Mouse (Mus musculus) monocyte, adult 5-6 weeks (primary cell): ENCODE data around the gene Mxra8. TPM values are rescaled to one million over a fixed set of nuclear protein-coding genes. Genes with fewer than 3 reads are reported as not detected.

ENCODE experiments used
- ATAC-seq: fragments of 153-309, 156-312 bp; replicated peaks from 2 replicates; pipeline ENCODE4 v1.8.0; 2017; ENCODE audit warnings: mild to moderate bottlenecking; ENCODE audit not compliant: low TSS enrichment, insufficient number of reproducible peaks, severe bottlenecking, poor library complexity, low FRiP score
- total RNA-seq: library from RNA; stranded (forward); fragments of 200-1000, 200-491, 200-594 nt; gene quantifications from 3 replicates; pipeline ENCODE4 v1.2.3, GENCODE M21; 2017

Gene Mxra8
- total RNA-seq, 1 experiment from 2014 or later: 15.8 TPM

DNA sequence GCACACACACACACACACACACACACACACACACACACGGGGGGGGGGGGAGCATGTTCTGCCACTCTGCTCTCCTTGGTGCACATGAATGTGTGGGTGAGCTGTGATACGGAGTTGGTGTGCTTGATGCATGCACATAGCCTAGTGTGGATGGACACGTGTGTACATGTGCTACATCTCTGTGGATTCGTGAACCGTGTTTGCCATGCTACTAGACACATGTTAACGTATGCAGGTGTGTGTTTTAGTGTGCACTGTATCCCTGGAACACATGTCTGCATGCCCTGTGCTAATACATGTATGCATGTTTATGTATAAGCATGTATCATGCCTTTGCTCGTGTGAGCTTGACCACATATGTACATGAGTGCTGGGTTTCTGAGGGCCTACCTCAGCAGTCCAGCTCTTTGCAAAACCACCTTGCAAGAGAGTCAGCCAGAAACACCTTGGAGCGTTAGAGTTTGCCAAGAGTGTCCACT lies 53.8 kb downstream of the Mxra8 start:
- no peak for ATAC-seq

Other genes with a start within 250 kb of the Mxra8 start
- 6.5 to 13.6 TPM (median 9.2 TPM) in 3 replicates for gene Slc35e2, start 238.3 kb upstream of the Mxra8 start, total RNA-seq
- 145 to 205 TPM (median 169 TPM) in 3 replicates for gene Cdk11b, start 214.8 kb upstream of the Mxra8 start, total RNA-seq
- not detected in 3 replicates for gene Gm10563, start 194.3 kb upstream of the Mxra8 start, total RNA-seq
- not detected in 3 replicates for gene Mmp23, start 186.3 kb upstream of the Mxra8 start, total RNA-seq
- gene Mib2, start 170.5 kb upstream of the Mxra8 start, total RNA-seq: 14.3 to 35.4 TPM (median 16.5 TPM) in 3 replicates
- gene Fndc10, start 145.3 kb upstream of the Mxra8 start, total RNA-seq: 0.21 to 0.68 TPM (median 0.48 TPM) in 3 replicates
- 131 to 171 TPM (median 143 TPM) in 3 replicates for gene Ssu72, start 134.9 kb upstream of the Mxra8 start, total RNA-seq
- 0.10 to 0.86 TPM in 2 of 3 replicates, not detected in the other for gene Tmem240, start 104.9 kb upstream of the Mxra8 start, total RNA-seq
- gene Atad3a, start 78.6 kb upstream of the Mxra8 start, total RNA-seq: 24.8 to 30.3 TPM (median 26.4 TPM) in 3 replicates
- 0.49 to 1.3 TPM in 2 of 3 replicates, not detected in the other for gene Vwa1, start 65.0 kb upstream of the Mxra8 start, total RNA-seq
- not detected in 3 replicates for gene Tmem88b, start 53.8 kb upstream of the Mxra8 start, total RNA-seq
- gene Ankrd65, start 49.2 kb upstream of the Mxra8 start, total RNA-seq: not detected in 3 replicates
- gene Mrpl20, start 36.8 kb upstream of the Mxra8 start, total RNA-seq: 39.1 to 56.7 TPM (median 44.1 TPM) in 3 replicates
- 228 to 239 TPM (median 228 TPM) in 3 replicates for gene Ccnl2, start 27.2 kb upstream of the Mxra8 start, total RNA-seq
- 102 to 125 TPM (median 108 TPM) in 3 replicates for gene Aurkaip1, start 8.4 kb upstream of the Mxra8 start, total RNA-seq
- gene Dvl1, start 7.7 kb downstream of the Mxra8 start, total RNA-seq: 18.8 to 30.1 TPM (median 27.0 TPM) in 3 replicates
- 0.29 to 1.6 TPM (median 0.64 TPM) in 3 replicates for gene Tas1r3, start 23.7 kb downstream of the Mxra8 start, total RNA-seq
- gene Cptp, start 29.8 kb downstream of the Mxra8 start, total RNA-seq: 5.7 to 8.4 TPM (median 6.6 TPM) in 3 replicates
- gene Ints11, start 29.9 kb downstream of the Mxra8 start, total RNA-seq: 21.5 to 28.1 TPM (median 24.5 TPM) in 3 replicates
- 3.8 to 12.8 TPM (median 10.3 TPM) in 3 replicates for gene Pusl1, start 52.1 kb downstream of the Mxra8 start, total RNA-seq
- gene Acap3, start 52.1 kb downstream of the Mxra8 start, total RNA-seq: 17.2 to 19.3 TPM (median 17.3 TPM) in 3 replicates
- 79.0 to 128 TPM (median 101 TPM) in 3 replicates for gene Ube2j2, start 104.2 kb downstream of the Mxra8 start, total RNA-seq
- gene C1qtnf12, start 122.6 kb downstream of the Mxra8 start, total RNA-seq: 0.85 to 1.4 TPM in 2 of 3 replicates, not detected in the other
- 2.8 to 3.5 TPM (median 3.1 TPM) in 3 replicates for gene B3galt6, start 153.0 kb downstream of the Mxra8 start, total RNA-seq
- 300 to 351 TPM (median 344 TPM) in 3 replicates for gene Sdf4, start 153.2 kb downstream of the Mxra8 start, total RNA-seq
- gene Tnfrsf4, start 174.2 kb downstream of the Mxra8 start, total RNA-seq: 1.8 to 6.6 TPM (median 5.3 TPM) in 3 replicates
- gene Tnfrsf18, start 186.5 kb downstream of the Mxra8 start, total RNA-seq: 29.2 to 74.7 TPM (median 38.4 TPM) in 3 replicates
- not detected in 3 replicates for gene Ttll10, start 219.7 kb downstream of the Mxra8 start, total RNA-seq